Mouse (Mus musculus) MEL (cell line): ENCODE measurements at regions not wholly inside any gene's neighbourhood (a gene's known extent, or its start where the extent isn't known, plus 50 kb on each side); places are given as distances from the start of the nearest gene placed in this dataset.
"Not testable (repeated sequence)": the region's sequence is repeated elsewhere in the genome, so short reads cannot be mapped to it uniquely, and the experiment has no call there.

Experiments
- DNase-seq: peaks from one replicate; pipeline ENCODE4 v3.0.0; 2011; ENCODE audit warnings: low read depth, low spot score
- H3K27ac ChIP-seq: 2 replicates; pipeline ENCODE4 v1.5.1; 2012; ENCODE audit warnings: low read depth, mild to moderate bottlenecking, control low read depth, low read length, moderate library complexity; ENCODE audit not compliant: control insufficient read depth
- H3K27me3 ChIP-seq, 2 experiments: fragments of 150-350 bp in 1 of 2; sonication (generic) in 1 of 2; 2 replicates each; pipeline ENCODE4 v1.6.1; 2012; ENCODE audit warnings: low read length in 2 of 2, mild to moderate bottlenecking in 2 of 2, improper control_type of control experiment in 1 of 2, moderate library complexity in 1 of 2; ENCODE audit not compliant: insufficient read depth in 2 of 2, control insufficient read depth in 1 of 2
- H3K36me3 ChIP-seq, 2 experiments: 2 replicates each; pipeline ENCODE4 v1.6.1; 2012 to 2014; ENCODE audit warnings: low read length in 2 of 2, improper control_type of control experiment in 1 of 2, inconsistent platforms in 1 of 2, mild to moderate bottlenecking in 1 of 2; ENCODE audit not compliant: insufficient read depth in 2 of 2, control insufficient read depth in 1 of 2
- H3K4me1 ChIP-seq, 2 experiments: fragments of 150-350 bp in 1 of 2; sonication (generic) in 1 of 2; 2 replicates each; pipeline ENCODE4 v1.6.1; 2012; ENCODE audit warnings: low read length in 2 of 2, improper control_type of control experiment in 1 of 2, mild to moderate bottlenecking in 1 of 2; ENCODE audit not compliant: insufficient read depth in 2 of 2, control insufficient read depth in 1 of 2
- H3K4me3 ChIP-seq, 2 experiments: fragments of 150-350 bp in 1 of 2; sonication (generic) in 1 of 2; 2 replicates each; pipeline ENCODE4 v1.5.1; 2012; ENCODE audit warnings: low read depth in 2 of 2, low read length in 2 of 2, mild to moderate bottlenecking in 2 of 2, moderate library complexity in 2 of 2, control low read depth in 1 of 2, improper control_type of control experiment in 1 of 2; ENCODE audit not compliant: control insufficient read depth in 1 of 2, insufficient read depth in 1 of 2
- H3K79me2 ChIP-seq: 2 replicates; pipeline ENCODE4 v1.6.1; 2012; ENCODE audit warnings: mild to moderate bottlenecking, low read length, moderate library complexity; ENCODE audit not compliant: control insufficient read depth, poor library complexity, insufficient read depth
- H3K9ac ChIP-seq: 2 replicates; pipeline ENCODE4 v1.6.1; 2012; ENCODE audit warnings: low read depth, mild to moderate bottlenecking, control low read depth, low read length, moderate library complexity; ENCODE audit not compliant: control insufficient read depth, poor library complexity, severe bottlenecking
- H3K9me3 ChIP-seq: fragments of 150-350 bp; sonication (generic); replicated peaks from 2 replicates; pipeline ENCODE4 v1.6.1; 2012; ENCODE audit warnings: mild to moderate bottlenecking, low read length, improper control_type of control experiment, moderate library complexity; ENCODE audit not compliant: insufficient read depth
- BHLHE40 ChIP-seq: IDR thresholded peaks from 2 replicates; pipeline ENCODE4 v1.6.1; 2012; ENCODE audit warnings: low read depth, mild to moderate bottlenecking, inconsistent platforms, low read length, improper control_type of control experiment, borderline replicate concordance
- CHD2 ChIP-seq: IDR thresholded peaks from 2 replicates; pipeline ENCODE4 v1.6.1; 2011; ENCODE audit warnings: low read length, improper control_type of control experiment
- CTCF ChIP-seq, 3 experiments: IDR thresholded peaks in 2 of 3; conservative IDR thresholded peaks in 1 of 3; 2 replicates each; pipeline ENCODE4 v1.5.1; 2011 to 2012; ENCODE audit warnings: low read length in 3 of 3, low read depth in 2 of 3, mild to moderate bottlenecking in 2 of 3, improper control_type of control experiment in 1 of 3, inconsistent platforms in 1 of 3, mixed read lengths in 1 of 3, moderate library complexity in 1 of 3; ENCODE audit not compliant: control insufficient read depth in 1 of 3, insufficient read depth in 1 of 3, poor library complexity in 1 of 3, severe bottlenecking in 1 of 3
- E2F4 ChIP-seq: IDR thresholded peaks from 2 replicates; pipeline ENCODE4 v1.6.1; 2011; ENCODE audit warnings: low read depth, low read length, improper control_type of control experiment, borderline replicate concordance
- ELF1 ChIP-seq: IDR thresholded peaks from 2 replicates; pipeline ENCODE4 v1.6.1; 2014; ENCODE audit warnings: low read depth, mild to moderate bottlenecking, inconsistent platforms, low read length, improper control_type of control experiment, moderate library complexity
- GATA1 ChIP-seq: IDR thresholded peaks from 2 replicates; pipeline ENCODE4 v1.6.1; 2011; ENCODE audit warnings: low read depth, low read length, improper control_type of control experiment
- JUND ChIP-seq: IDR thresholded peaks from 2 replicates; pipeline ENCODE4 v1.6.1; 2011; ENCODE audit warnings: low read depth, mild to moderate bottlenecking, improper control_type of control experiment, low read length
- KAT2A ChIP-seq: conservative IDR thresholded peaks from 2 replicates; pipeline ENCODE4 v1.6.1; 2012; ENCODE audit warnings: low read depth, low read length, improper control_type of control experiment, inconsistent platforms
- MXI1 ChIP-seq: IDR thresholded peaks from 2 replicates; pipeline ENCODE4 v1.6.1; 2011; ENCODE audit warnings: mild to moderate bottlenecking, low read depth, low read length, improper control_type of control experiment
- NELFE ChIP-seq: IDR thresholded peaks from 2 replicates; pipeline ENCODE4 v1.6.1; 2011; ENCODE audit warnings: low read depth, low read length, improper control_type of control experiment
- POLR2AphosphoS5 ChIP-seq: IDR thresholded peaks from 2 replicates; pipeline ENCODE4 v1.6.1; 2012; ENCODE audit warnings: low read depth, borderline replicate concordance, mild to moderate bottlenecking, inconsistent platforms, low read length, moderate library complexity, mixed read lengths
- RAD21 ChIP-seq: IDR thresholded peaks from 2 replicates; pipeline ENCODE4 v1.6.1; 2011; ENCODE audit warnings: mild to moderate bottlenecking, low read depth, low read length, improper control_type of control experiment
- SMC3 ChIP-seq: IDR thresholded peaks from 2 replicates; pipeline ENCODE4 v1.6.1; 2011; ENCODE audit warnings: low read depth, low read length, improper control_type of control experiment
- TAL1 ChIP-seq: IDR thresholded peaks from 2 replicates; pipeline ENCODE4 v1.6.1; 2012; ENCODE audit warnings: mild to moderate bottlenecking, inconsistent platforms, low read length, moderate library complexity, mixed read lengths
- TCF12 ChIP-seq: IDR thresholded peaks from 2 replicates; pipeline ENCODE4 v1.6.1; 2014; ENCODE audit warnings: low read depth, mild to moderate bottlenecking, inconsistent platforms, low read length, improper control_type of control experiment, moderate library complexity
- USF1 ChIP-seq: IDR thresholded peaks from 2 replicates; pipeline ENCODE4 v1.6.1; 2014; ENCODE audit warnings: low read depth, mild to moderate bottlenecking, inconsistent platforms, low read length, improper control_type of control experiment, moderate library complexity
- USF2 ChIP-seq, 2 experiments: IDR thresholded peaks; 2 replicates each; pipeline ENCODE4 v1.6.1; 2011 to 2012; ENCODE audit warnings: improper control_type of control experiment in 2 of 2, low read length in 2 of 2, borderline replicate concordance in 1 of 2, inconsistent platforms in 1 of 2, low read depth in 1 of 2, mild to moderate bottlenecking in 1 of 2; ENCODE audit not compliant: insufficient read depth in 1 of 2
- ZC3H11A ChIP-seq: IDR thresholded peaks from 2 replicates; pipeline ENCODE4 v1.6.1; 2012; ENCODE audit warnings: low read depth, mild to moderate bottlenecking, inconsistent platforms, low read length, improper control_type of control experiment
- ZKSCAN1 ChIP-seq: IDR thresholded peaks from 2 replicates; pipeline ENCODE4 v1.6.1; 2012; ENCODE audit warnings: low read depth, mild to moderate bottlenecking, inconsistent platforms, low read length, improper control_type of control experiment, moderate library complexity

DNA sequence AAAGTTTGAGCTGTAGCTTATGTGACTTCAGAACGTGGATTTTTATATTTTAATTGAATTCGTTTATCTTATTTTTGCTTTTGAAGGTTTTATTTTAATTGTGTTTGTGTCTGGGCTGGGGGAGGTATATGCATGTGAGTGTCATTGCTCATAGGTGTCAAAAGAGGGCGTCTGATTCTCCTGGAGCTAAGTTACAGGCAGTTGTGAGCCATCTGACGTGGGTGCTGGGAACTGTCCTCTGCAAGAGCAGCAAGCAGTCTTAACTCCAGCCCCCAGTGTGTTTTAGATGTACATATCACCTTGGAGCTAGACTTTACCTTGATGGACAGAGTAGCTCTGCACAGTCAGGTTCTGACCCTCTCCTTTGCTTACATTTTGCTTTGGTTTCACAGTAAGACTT is 79.0 kb upstream of the Tcf12 start:
- Histone ChIP-seq H3K27me3 (no peaks in the 10 kb centered on the region), H3K27ac (no peak overlapping the region), H3K9me3 (no peaks in the 10 kb centered on the region), H3K4me1 (peaks cover 3 to 21% of the 10 kb centered on the region in 2 experiments; a peak in 3 of 4 replicates), H3K79me2 (no peaks in the 10 kb centered on the region), H3K36me3 (peaks cover 0 to 7% of the 10 kb centered on the region in 2 experiments; a peak in 2 of 4 replicates), H3K4me3 (no peak overlapping the region), H3K9ac (no peak overlapping the region)
- no peak for TF ChIP-seq CHD2
- TF ChIP-seq RAD21: no peak
- TF ChIP-seq TAL1: no peak
- peak in 1 of 3 experiments; percentile 33; a peak in 2 of 6 replicates for TF ChIP-seq CTCF (IDR thresholded peaks at IDR 0.05 in 2 of 3, conservative IDR thresholded peaks at IDR 0.05 in 1 of 3; ENCODE audit: control insufficient read depth in 1 of 3, insufficient read depth in 1 of 3, low read depth in 2 of 3, low read length in 3 of 3, poor library complexity in 1 of 3, severe bottlenecking in 1 of 3)
- no peak for TF ChIP-seq TCF12
- peak; percentile 32 for DNase-seq

DNA sequence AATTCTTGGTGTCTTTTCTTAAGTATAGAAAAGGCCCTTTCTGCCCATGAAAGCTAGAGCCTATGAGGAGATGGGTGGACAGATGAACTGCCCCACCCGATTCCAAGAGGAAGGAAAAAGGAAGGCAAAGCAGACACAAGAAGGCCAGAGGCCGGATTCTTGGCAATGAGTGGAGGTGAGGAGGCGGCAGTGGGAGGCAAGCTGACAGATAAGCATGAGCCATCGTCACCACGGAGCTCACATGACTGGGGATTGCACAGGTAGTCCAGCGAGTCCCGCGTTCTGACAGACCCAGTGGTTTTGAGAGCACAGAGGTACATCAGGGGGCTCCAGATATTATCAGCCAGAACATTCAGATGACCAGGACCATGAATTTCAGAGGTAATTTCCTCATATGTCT is 79.4 kb upstream of the Tcf12 start:
- Histone ChIP-seq H3K27ac (no peak overlapping the region), H3K9ac (no peak overlapping the region), H3K27me3 (no peaks in the 10 kb centered on the region), H3K36me3 (peaks cover 0 to 7% of the 10 kb centered on the region in 2 experiments; a peak in 2 of 4 replicates), H3K4me3 (peak overlapping the region in 1 of 2 experiments; percentile 46; a peak in 2 of 4 replicates), H3K9me3 (no peaks in the 10 kb centered on the region), H3K4me1 (peaks cover 3 to 22% of the 10 kb centered on the region in 2 experiments; a peak in 3 of 4 replicates), H3K79me2 (no peaks in the 10 kb centered on the region)
- TF ChIP-seq ZKSCAN1 (no peak), USF1 (peak; percentile 58; the same call in 1 of the 2 replicates)
- no peak for DNase-seq

DNA sequence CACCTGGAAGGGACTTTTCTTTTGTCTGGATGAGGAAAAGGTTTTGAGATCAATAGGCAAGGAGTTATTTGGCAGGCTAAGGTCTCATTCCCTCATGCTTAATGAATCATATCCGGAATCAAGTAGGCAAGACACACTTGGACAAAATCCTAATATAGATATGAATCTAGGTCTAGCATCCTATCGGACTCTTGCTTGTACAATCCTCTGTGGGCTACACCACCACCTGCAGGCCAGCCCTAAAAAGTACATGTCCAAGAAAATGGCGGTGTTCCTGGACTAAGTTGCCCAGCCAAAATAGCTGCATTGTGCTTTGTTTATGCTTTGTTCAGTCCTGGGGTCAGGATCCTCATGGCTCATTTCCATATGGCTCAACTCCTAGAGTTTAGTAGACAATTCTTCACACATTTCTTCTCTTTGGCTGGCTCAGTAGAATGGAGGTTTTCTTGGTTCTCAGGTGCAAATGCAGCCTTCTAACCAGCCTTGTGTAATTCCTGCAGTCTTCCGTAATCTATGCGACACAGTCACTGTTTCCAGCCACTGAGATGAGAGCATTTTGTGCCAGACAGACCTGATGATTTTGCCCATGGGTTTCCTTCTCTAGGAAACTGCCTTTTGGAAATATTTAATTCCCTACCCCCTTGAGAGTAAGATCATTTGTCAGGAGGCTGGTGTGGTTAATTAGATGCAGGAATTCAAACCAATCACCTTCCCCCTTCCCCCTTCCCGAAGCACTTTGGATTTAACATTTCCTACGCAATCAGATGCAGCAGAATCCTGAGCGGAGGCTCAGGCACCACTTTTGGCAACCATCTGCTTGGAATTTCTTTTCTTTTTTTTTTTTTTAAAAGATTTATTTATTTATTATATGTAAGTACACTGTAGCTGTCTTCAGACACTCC is 80.6 kb upstream of the Tcf12 start:
- Histone ChIP-seq H3K4me3 (no peak overlapping the region), H3K27ac (no peak overlapping the region), H3K27me3 (no peaks in the 10 kb centered on the region), H3K4me1 (peaks cover 3 to 24% of the 10 kb centered on the region in 2 experiments; a peak in 3 of 4 replicates), H3K79me2 (no peaks in the 10 kb centered on the region), H3K9ac (no peak overlapping the region), H3K9me3 (no peaks in the 10 kb centered on the region), H3K36me3 (peaks cover 0 to 7% of the 10 kb centered on the region in 2 experiments; a peak in 2 of 4 replicates)
- TF ChIP-seq MXI1 (no peak), E2F4 (no peak), JUND (no peak), CTCF (IDR thresholded peaks at IDR 0.05 in 2 of 3, conservative IDR thresholded peaks at IDR 0.05 in 1 of 3; ENCODE audit: control insufficient read depth in 1 of 3, insufficient read depth in 1 of 3, low read depth in 2 of 3, low read length in 3 of 3, poor library complexity in 1 of 3, severe bottlenecking in 1 of 3) (peak; percentile 65 to 78 (median 67)), ELF1 (no peak), SMC3 (peak; percentile 84), USF2 (IDR thresholded peaks at IDR 0.05; ENCODE audit: borderline replicate concordance in 1 of 2, insufficient read depth in 1 of 2, low read depth in 1 of 2, low read length in 2 of 2) (no peak), BHLHE40 (0 out of 2 replicates have a peak, but pooled peaks have one; percentile 10), KAT2A (no peak), POLR2AphosphoS5 (no peak), ZC3H11A (peak; percentile 86), RAD21 (peak; percentile 83), GATA1 (peak; percentile 28; the same call in 1 of the 2 replicates), NELFE (no peak), USF1 (no peak)
- DNase-seq: peak; percentile 35

DNA sequence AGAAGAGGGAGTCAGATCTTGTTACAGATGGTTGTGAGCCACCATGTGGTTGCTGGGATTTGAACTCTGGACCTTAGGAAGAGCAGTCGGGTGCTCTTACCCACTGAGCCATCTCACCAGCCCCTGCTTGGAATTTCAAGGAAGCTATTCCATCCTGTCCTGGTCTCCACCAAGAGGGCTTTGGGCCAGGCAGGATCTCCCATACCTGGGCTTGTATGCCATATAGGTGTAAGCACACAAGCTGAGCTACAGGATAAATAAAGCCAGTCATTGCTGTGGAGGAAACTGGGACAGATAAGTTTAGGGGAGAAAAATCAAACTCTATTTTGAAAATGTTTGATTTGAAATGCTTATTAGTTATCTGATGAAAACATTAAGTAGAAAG is 81.3 kb upstream of the Tcf12 start:
- DNase-seq, H3K4me3 ChIP-seq, H3K27me3 ChIP-seq, H3K36me3 ChIP-seq, H3K27ac ChIP-seq, H3K9ac ChIP-seq, H3K79me2 ChIP-seq, H3K9me3 ChIP-seq: not testable (repeated sequence)
- peaks cover 0 to 22% of the 10 kb centered on the region in 2 experiments; a peak in 3 of 4 replicates for H3K4me1 ChIP-seq
